Mouse (Mus musculus) v-Abl transformed pro-B cells (cell line): Measurements from ENCODE around the gene Galnt9.

Source experiments
- in situ Hi-C, 2 experiments: fragments of 400-800 bp; cut with MboI; formaldehyde crosslinking; loops; one replicate each; pipeline ENCODE4 v1.15.1; 2025; ENCODE audit not compliant: unreplicated experiment in 2 of 2

Gene Galnt9

GRCm38 (mm10) chr5:110543951-110544690 is at the start of gene Galnt9:
Galnt9 (plus strand) TSS chr5:110544355.
- in situ Hi-C loops, result no loop called here

- in situ Hi-C loops, result loop anchor here (5.0 to 25.0 kb wide), 5 partner anchors 138 to 1668 kb away; no protein-coding TSS in a partner anchor
Observed at GRCm38 (mm10) chr5:110494396-110494795, 49.8 kb upstream of the Galnt9 start.

DNA sequence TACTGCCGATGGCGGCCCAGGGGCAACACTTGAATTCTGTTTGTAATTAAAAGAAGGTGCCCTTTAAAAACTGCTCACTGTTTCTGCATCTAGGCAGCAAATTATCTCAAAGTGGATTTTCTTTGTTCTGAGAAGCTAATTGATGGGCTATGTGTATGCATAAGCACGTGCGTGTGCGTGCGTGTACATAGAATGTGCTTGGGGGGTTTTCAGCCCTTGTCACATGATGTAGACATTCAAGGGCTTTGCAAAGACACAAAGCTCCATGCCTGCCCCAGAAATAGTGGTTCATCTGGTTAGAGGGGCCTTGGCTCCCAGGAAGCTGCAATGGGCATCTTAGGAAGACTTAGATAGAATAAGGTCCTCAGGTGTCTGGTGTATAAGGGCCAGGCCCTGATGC is 49.1 kb upstream of the Galnt9 start:
- in situ Hi-C loops, result loop anchor here in 1 of 2 experiments (10.0 to 25.0 kb wide), 2 partner anchors 140 to 1667 kb away; no protein-coding TSS in a partner anchor

GRCm38 (mm10) chr5:110497556-110497955 is 46.6 kb upstream of the Galnt9 start:
- in situ Hi-C loops, result loop anchor here in 1 of 2 experiments (10.0 to 25.0 kb wide), 2 partner anchors 143 to 1665 kb away; no protein-coding TSS in a partner anchor

- in situ Hi-C loops, result loop anchor here in 1 of 2 experiments (10.0 to 25.0 kb wide), 2 partner anchors 143 to 1664 kb away; no protein-coding TSS in a partner anchor
Observed at GRCm38 (mm10) chr5:110498071-110498470, 46.1 kb upstream of the Galnt9 start.

DNA sequence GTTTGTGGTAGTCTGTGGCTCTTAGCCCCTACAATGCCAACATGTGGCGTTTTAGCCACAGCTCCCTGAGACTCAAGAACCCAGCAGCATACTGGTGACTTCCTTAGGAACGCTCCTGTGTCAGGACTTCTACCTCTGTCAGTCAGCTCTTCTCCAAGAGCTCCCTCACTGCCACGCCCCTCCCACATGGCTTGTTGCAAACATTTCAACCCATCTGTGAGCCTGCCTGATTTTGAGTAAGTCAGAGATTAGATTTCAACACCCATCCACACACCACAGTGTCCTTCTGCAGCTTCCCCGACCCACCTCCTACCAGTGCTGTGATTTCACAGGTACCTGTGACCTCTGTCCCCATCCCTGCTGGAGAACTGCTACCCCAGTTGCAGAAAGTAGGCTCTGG is 43.9 kb upstream of the Galnt9 start:
- in situ Hi-C loops, result no loop called here

GRCm38 (mm10) chr5:110503361-110503760 is 40.8 kb upstream of the Galnt9 start:
- in situ Hi-C loops, result no loop called here

DNA sequence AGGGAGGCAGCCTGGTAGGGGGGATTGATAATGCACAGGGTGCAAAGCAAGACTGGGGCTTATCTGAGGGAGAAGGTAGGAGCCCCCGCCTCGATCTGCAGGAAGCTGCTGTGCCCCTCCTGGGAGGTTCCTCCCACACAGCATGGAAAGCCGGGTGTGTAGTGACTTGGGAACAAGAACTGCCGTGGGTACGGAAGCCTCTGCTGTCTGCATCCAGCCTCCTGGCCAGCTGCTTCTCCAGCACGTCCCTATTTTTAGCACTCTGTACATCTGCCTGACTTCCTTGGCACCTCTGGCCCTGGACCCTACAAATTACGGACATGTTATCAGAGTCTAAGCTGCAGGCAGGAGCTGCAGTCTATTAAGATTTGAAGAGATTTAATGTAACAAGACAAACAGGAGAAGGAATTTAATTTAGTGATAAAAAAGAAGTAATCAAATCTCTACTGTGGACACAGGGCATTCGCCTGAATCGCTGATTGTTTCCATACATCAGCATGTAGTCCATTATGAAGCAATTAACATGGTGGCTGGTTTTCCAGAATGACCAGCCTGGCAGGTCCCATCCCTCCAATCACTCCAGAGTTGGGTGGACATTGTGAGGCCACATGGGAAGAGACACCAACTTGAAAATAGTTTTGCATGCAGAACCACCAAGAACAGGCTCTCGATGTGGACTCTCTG is 38.4 kb upstream of the Galnt9 start:
- in situ Hi-C loops, result no loop called here

- in situ Hi-C loops, result no loop called here
Observed at GRCm38 (mm10) chr5:110506295-110506616, 37.9 kb upstream of the Galnt9 start.

- in situ Hi-C loops, result no loop called here
Observed at GRCm38 (mm10) chr5:110506856-110507255, 37.3 kb upstream of the Galnt9 start.

- in situ Hi-C loops, result no loop called here
Observed at GRCm38 (mm10) chr5:110507943-110508342, 36.2 kb upstream of the Galnt9 start.

- in situ Hi-C loops, result no loop called here
Observed at GRCm38 (mm10) chr5:110510357-110510756, 33.8 kb upstream of the Galnt9 start.

- in situ Hi-C loops, result no loop called here
Observed at GRCm38 (mm10) chr5:110513791-110514190, 30.4 kb upstream of the Galnt9 start.

- in situ Hi-C loops, result no loop called here
Observed at GRCm38 (mm10) chr5:110514694-110515093, 29.5 kb upstream of the Galnt9 start.

- in situ Hi-C loops, result no loop called here
Observed at GRCm38 (mm10) chr5:110516390-110516789, 27.8 kb upstream of the Galnt9 start.

DNA sequence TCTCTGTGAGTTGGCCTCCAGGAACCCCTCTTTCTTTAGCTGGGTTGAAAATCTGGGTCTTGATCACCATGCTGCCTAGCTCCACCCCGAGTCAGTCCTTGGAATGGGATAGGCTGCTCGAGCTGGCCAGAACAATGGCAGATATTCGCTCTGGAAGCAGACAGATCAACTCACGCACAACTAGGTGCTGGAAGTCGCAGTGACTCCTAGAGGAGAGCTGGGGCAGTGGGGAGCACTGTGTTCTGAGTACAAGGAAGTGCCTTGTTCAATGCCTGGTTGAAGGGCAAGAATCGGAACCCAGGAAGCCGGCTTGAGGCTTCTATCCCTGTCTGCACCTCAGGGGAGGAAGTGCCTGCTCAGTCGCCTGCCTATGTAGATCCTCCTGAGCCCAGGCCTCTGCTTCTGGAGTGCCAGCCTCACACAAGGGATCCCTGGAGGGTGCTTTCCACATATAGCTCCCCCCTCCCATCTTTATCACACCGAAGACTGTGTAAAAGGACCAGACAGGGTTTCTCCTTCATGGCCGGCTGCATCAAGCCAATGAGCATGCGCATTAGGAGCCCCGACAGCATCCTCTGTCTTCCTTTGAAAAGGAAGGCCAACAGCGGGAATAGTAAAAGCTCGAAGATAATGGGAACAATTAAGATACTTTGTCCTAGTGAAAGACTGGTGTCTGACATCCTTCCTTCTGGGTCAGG is 25.9 kb upstream of the Galnt9 start:
- in situ Hi-C loops, result no loop called here

DNA sequence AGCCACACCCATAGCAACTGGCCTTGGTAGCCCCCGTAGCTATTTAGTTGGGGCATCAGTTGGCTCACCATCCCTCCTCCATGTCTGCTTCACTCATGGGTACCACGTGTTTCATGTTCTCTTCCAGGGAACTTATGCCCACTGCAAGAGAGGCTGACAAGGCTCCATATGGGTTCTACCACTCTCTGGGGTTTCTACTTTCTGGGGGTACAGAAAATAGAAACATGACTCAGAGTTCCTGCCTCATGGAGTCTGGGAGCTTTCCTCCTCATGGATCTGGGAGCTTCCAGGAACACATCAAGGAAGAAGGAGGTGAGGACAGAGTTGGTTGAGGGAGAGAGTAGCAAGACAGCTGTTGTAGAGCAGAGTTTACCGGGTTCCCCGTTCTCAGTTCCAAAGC is 23.2 kb upstream of the Galnt9 start:
- in situ Hi-C loops, result no loop called here

GRCm38 (mm10) chr5:110521822-110522221 is 22.3 kb upstream of the Galnt9 start:
- in situ Hi-C loops, result no loop called here

GRCm38 (mm10) chr5:110523296-110523695 is 20.9 kb upstream of the Galnt9 start:
- in situ Hi-C loops, result no loop called here

DNA sequence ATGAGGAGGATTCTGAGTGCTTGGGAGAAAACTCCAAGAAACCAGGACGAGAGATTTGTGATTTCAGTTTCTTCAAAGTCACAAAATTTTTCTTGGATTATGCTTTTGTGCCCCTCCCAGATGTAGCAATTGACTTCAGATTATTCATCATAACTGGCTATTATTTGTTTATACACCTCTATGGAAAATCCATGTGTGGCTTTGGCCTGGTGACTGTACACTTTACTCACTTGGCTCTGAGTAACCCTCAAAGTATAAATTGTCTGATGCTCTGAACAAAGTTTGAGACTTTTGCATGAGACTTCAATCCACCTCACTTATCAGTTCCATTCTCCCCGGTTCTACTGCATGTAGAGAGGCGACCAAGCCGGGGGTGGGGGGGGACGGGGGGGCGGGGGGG is 18.5 kb upstream of the Galnt9 start:
- in situ Hi-C loops, result no loop called here

DNA sequence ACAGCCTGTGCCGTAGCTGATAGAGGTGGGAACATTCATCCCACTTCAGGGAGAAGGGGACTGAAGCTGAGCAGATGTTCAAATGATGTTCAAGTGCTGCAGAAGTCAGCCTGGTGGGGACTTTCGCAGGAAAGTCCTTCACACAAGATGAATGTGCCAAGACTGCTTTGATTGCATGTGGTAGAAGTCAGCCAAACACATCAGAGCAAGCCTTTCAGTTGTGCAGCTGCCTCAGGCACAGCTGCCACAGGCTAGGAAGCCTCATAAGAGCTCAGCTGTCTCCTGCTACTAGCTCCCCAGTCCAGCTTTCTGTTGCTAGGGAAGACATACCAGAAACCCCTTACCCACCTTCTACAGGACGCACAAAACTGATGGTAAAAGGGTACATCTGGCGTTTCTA is 17.6 kb upstream of the Galnt9 start:
- in situ Hi-C loops, result no loop called here
